Mouse (Mus musculus) erythroblast, embryonic 14.5 days (primary cell): Measurements from ENCODE around the gene Il3.

Experiments
- GATA1 ChIP-seq: IDR thresholded peaks from 2 replicates; pipeline ENCODE4 v1.6.1; 2012; ENCODE audit warnings: low read length, inconsistent platforms, mixed read lengths
- TAL1 ChIP-seq: IDR thresholded peaks from 3 replicates; pipeline ENCODE4 v1.6.1; 2012; ENCODE audit warnings: low read length, inconsistent platforms, mixed read lengths

DNA sequence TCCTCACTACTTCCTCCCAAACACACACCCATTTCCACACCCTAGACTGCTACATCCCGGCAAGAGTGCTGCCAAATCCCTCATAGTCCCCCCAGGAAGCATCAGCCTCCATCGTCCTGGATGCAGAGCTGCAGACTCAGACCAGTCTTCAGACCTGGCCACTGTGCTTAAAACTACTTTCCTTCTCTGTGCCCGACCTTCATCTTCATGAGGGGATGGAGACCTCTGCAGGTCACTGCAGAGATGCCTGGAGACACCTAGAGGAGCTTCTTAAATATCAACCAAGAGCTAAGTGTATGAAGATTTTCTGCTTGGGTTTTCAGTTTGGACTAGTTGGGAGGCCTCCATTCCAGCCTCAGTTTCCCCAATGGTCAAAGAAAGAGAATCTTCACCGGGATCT, 13.0 kb downstream of the Il3 start:
- TF ChIP-seq GATA1 (no peak), TAL1 (no peak)
